Mouse (Mus musculus): ENCODE measurements at regions not wholly inside any gene's neighbourhood (a gene's known extent, or its start where the extent isn't known, plus 50 kb on each side); places are given as distances from the start of the nearest gene placed in this dataset.
A peak's percentile ranks its signal among the peaks of the same experiment; 100 is the strongest.

- no peak for DNase-seq
Measured at GRCm38 (mm10) chr7:114912109-114912508, 168.6 kb downstream of the Insc start.

GRCm38 (mm10) chr7:114922155-114922554 lies 178.7 kb downstream of the Insc start:
- DNase-seq = peak; percentile 75

- DNase-seq = no peak
Measured at GRCm38 (mm10) chr7:114933861-114934260, 190.4 kb downstream of the Insc start.

GRCm38 (mm10) chr7:114950759-114951158 lies 207.3 kb downstream of the Insc start:
- no peak for DNase-seq

GRCm38 (mm10) chr7:114963206-114963605 lies 219.7 kb downstream of the Insc start:
- DNase-seq = no peak

GRCm38 (mm10) chr7:114965923-114966322 lies 222.4 kb downstream of the Insc start:
- no peak for DNase-seq

- DNase-seq = peak; percentile 7
Measured at GRCm38 (mm10) chr7:114986481-114986880, 243.0 kb downstream of the Insc start.

- DNase-seq = no peak
Measured at GRCm38 (mm10) chr7:114991255-114991654, 247.8 kb downstream of the Insc start.

GRCm38 (mm10) chr7:114992440-114992839 lies 248.9 kb downstream of the Insc start:
- no peak for DNase-seq

GRCm38 (mm10) chr7:115000796-115001524 lies 257.5 kb downstream of the Insc start:
- DNase-seq = peak; percentile 11

GRCm38 (mm10) chr7:115014253-115014998 lies 270.9 kb downstream of the Insc start:
- no peak for DNase-seq

GRCm38 (mm10) chr7:115019369-115019958 lies 276.0 kb downstream of the Insc start:
- no peak for DNase-seq

- no peak for DNase-seq
Measured at GRCm38 (mm10) chr7:115020023-115020422, 276.5 kb downstream of the Insc start.

GRCm38 (mm10) chr7:115025803-115026202 lies 282.3 kb downstream of the Insc start:
- DNase-seq = no peak

- DNase-seq = peak; percentile 8
Measured at GRCm38 (mm10) chr7:115027685-115028084, 284.2 kb downstream of the Insc start.

GRCm38 (mm10) chr7:115033987-115034386 lies 290.5 kb downstream of the Insc start:
- DNase-seq = no peak

GRCm38 (mm10) chr7:115055527-115055926 lies 312.0 kb downstream of the Insc start:
- DNase-seq = no peak

- DNase-seq = no peak
Measured at GRCm38 (mm10) chr7:115056992-115057645, 313.6 kb downstream of the Insc start.

- no peak for DNase-seq
Measured at GRCm38 (mm10) chr7:115057736-115058135, 314.2 kb downstream of the Insc start.

GRCm38 (mm10) chr7:115060171-115060570 lies 316.7 kb downstream of the Insc start:
- no peak for DNase-seq

- no peak for DNase-seq
Measured at GRCm38 (mm10) chr7:115062817-115063216, 319.3 kb downstream of the Insc start.

GRCm38 (mm10) chr7:115067641-115068040 lies 324.1 kb downstream of the Insc start:
- DNase-seq = no peak

- DNase-seq = no peak
Measured at GRCm38 (mm10) chr7:115073406-115073805, 329.9 kb downstream of the Insc start.
